Mouse (Mus musculus) intestine, embryonic 14.5 days (tissue): ENCODE results near the gene Osgin1. TPM values are rescaled to one million over a fixed set of nuclear protein-coding genes. Genes with fewer than 3 reads are reported as not detected.

ENCODE experiments used
- ATAC-seq: fragments of 200-750 bp; cut with Nextera tagmentation; replicated peaks from 2 replicates; pipeline ENCODE4 v1.8.0; 2017; ENCODE audit warnings: low read depth, moderate number of reproducible peaks, moderate TSS enrichment, moderate library complexity; ENCODE audit not compliant: low FRiP score, low TSS enrichment
- DNase-seq: peaks from one replicate; pipeline ENCODE4 v3.0.0-alpha.2; 2018; ENCODE audit warnings: low spot score
- H3K27ac ChIP-seq: fragments of 300-500 bp; sonication (generic); 2 replicates; pipeline ENCODE4 v1.5.1; 2014; ENCODE audit warnings: low read depth, mild to moderate bottlenecking, control low read depth
- H3K27me3 ChIP-seq: fragments of 300-500 bp; sonication (generic); replicated peaks from 2 replicates; pipeline ENCODE4 v1.6.1; 2014; ENCODE audit warnings: low read length, control low read depth; ENCODE audit not compliant: control insufficient read depth, insufficient read depth
- H3K36me3 ChIP-seq: fragments of 300-500 bp; sonication (generic); 2 replicates; pipeline ENCODE4 v1.6.1; 2014; ENCODE audit warnings: low read length, control low read depth; ENCODE audit not compliant: control insufficient read depth, insufficient read depth
- H3K4me1 ChIP-seq: fragments of 300-500 bp; sonication (generic); replicated peaks from 2 replicates; pipeline ENCODE4 v1.6.1; 2014; ENCODE audit warnings: low read length, control low read depth, mixed read lengths; ENCODE audit not compliant: control insufficient read depth, insufficient read depth
- H3K4me2 ChIP-seq: fragments of 300-500 bp; sonication (generic); 2 replicates; pipeline ENCODE4 v1.6.1; 2014; ENCODE audit warnings: low read length
- H3K4me3 ChIP-seq: fragments of 300-500 bp; sonication (generic); 2 replicates; pipeline ENCODE4 v1.5.1; 2014; ENCODE audit warnings: low read depth, low read length, control low read depth, mixed read lengths
- H3K9ac ChIP-seq: fragments of 300-500 bp; sonication (generic); 2 replicates; pipeline ENCODE4 v1.6.1; 2014; ENCODE audit warnings: mild to moderate bottlenecking, low read length
- H3K9me3 ChIP-seq: fragments of 300-500 bp; sonication (generic); 2 replicates; pipeline ENCODE4 v1.6.1; 2016; ENCODE audit warnings: low read length, control low read depth; ENCODE audit not compliant: control insufficient read depth
- whole genome bisulfite sequencing: fragments of 180-500 bp; shearing (Covaris S2); extraction: QIAGEN DNeasy Blood & Tissue Kit; methylation state at CpG from one replicate; pipeline ENCODE4 v1.1.7; 2014; 5-methylcytosine and 5-hydroxymethylcytosine counted together
- polyA plus RNA-seq: library from polyadenylated mRNA; unstranded; fragments of >200 nt; fragmentation: Nextera tagmentation; extraction: Ambion mirVana; gene quantifications from 2 replicates; pipeline ENCODE4 v1.2.1, GENCODE M21; 2014

Gene Osgin1
- polyA plus RNA-seq, 1 experiment from 2014 or later, result 1.5 TPM

- Histone ChIP-seq H3K4me1 (no peaks in the 10 kb centered on the region), H3K27me3 (peaks cover 11% of the 10 kb centered on the region), H3K4me3 (no peak overlapping the region), H3K4me2 (no peak overlapping the region), H3K27ac (no peak overlapping the region), H3K36me3 (no peaks in the 10 kb centered on the region), H3K9me3 (no peaks in the 10 kb centered on the region), H3K9ac (no peak overlapping the region)
- DNase-seq (no peak), ATAC-seq (no peak)
- WGBS, result 84% methylated on average over 5 of the region's 5 CpGs
Measured at GRCm38 (mm10) chr8:119452919-119453318, 19.0 kb downstream of the Osgin1 start.

- H3K9ac ChIP-seq, result no peak overlapping the region
- WGBS, result 80% methylated on average over 5 of the region's 5 CpGs
- H3K4me3 ChIP-seq, result no peak overlapping the region
- H3K9me3 ChIP-seq, result no peaks in the 10 kb centered on the region
- no peak for ATAC-seq
- no peak overlapping the region for H3K4me2 ChIP-seq
- no peak overlapping the region for H3K27ac ChIP-seq
- H3K27me3 ChIP-seq, result no peaks in the 10 kb centered on the region
- no peaks in the 10 kb centered on the region for H3K4me1 ChIP-seq
- DNase-seq, result no peak
- no peaks in the 10 kb centered on the region for H3K36me3 ChIP-seq
Measured at GRCm38 (mm10) chr8:119456045-119456444, 22.1 kb downstream of the Osgin1 start.

- no peak overlapping the region for H3K27ac ChIP-seq
- H3K27me3 ChIP-seq, result no peaks in the 10 kb centered on the region
- no peak for ATAC-seq
- H3K9ac ChIP-seq, result no peak overlapping the region
- no peaks in the 10 kb centered on the region for H3K9me3 ChIP-seq
- no peak for DNase-seq
- no peaks in the 10 kb centered on the region for H3K36me3 ChIP-seq
- WGBS, result 39% methylated on average over 16 of the region's 16 CpGs
- H3K4me2 ChIP-seq, result no peak overlapping the region
- H3K4me3 ChIP-seq, result no peak overlapping the region
- 0 out of 2 replicates have a peak, but pooled peaks cover 1% of the 10 kb centered on the region for H3K4me1 ChIP-seq
Measured at GRCm38 (mm10) chr8:119459724-119460123, 25.8 kb downstream of the Osgin1 start.

GRCm38 (mm10) chr8:119461356-119461755 lies 27.4 kb downstream of the Osgin1 start:
- 66% methylated on average over 9 of the region's 9 CpGs for WGBS
- no peaks in the 10 kb centered on the region for H3K9me3 ChIP-seq
- no peak overlapping the region for H3K4me2 ChIP-seq

GRCm38 (mm10) chr8:119463709-119464108 lies 29.8 kb downstream of the Osgin1 start:
- H3K36me3 ChIP-seq, result no peaks in the 10 kb centered on the region
- peaks cover 17% of the 10 kb centered on the region; the same call in 1 of the 2 replicates for H3K4me1 ChIP-seq
- no peaks in the 10 kb centered on the region for H3K9me3 ChIP-seq
- no peak overlapping the region for H3K4me3 ChIP-seq
- 71% methylated on average over 7 of the region's 7 CpGs for WGBS
- no peak overlapping the region for H3K4me2 ChIP-seq
- no peak overlapping the region for H3K9ac ChIP-seq
- peaks cover 9% of the 10 kb centered on the region; the same call in 1 of the 2 replicates for H3K27me3 ChIP-seq
- DNase-seq (no peak), ATAC-seq (no peak)
- H3K27ac ChIP-seq, result no peak overlapping the region

More at GRCm38 (mm10) chr8:119461356-119461755, 27.4 kb downstream of the Osgin1 start:
- H3K9ac ChIP-seq, result no peak overlapping the region
- H3K27ac ChIP-seq, result no peak overlapping the region
- H3K4me3 ChIP-seq, result no peak overlapping the region
- H3K4me1 ChIP-seq, result peaks cover 16% of the 10 kb centered on the region; the same call in 1 of the 2 replicates
- H3K36me3 ChIP-seq, result no peaks in the 10 kb centered on the region
- ATAC-seq (no peak), DNase-seq (no peak)
- peaks cover 9% of the 10 kb centered on the region; the same call in 1 of the 2 replicates for H3K27me3 ChIP-seq

GRCm38 (mm10) chr8:119466105-119466504 lies 32.2 kb downstream of the Osgin1 start:
- ATAC-seq (peak; percentile 84), DNase-seq (peak; percentile 75)
- Histone ChIP-seq H3K36me3 (no peaks in the 10 kb centered on the region), H3K4me3 (no peak overlapping the region), H3K9ac (no peak overlapping the region), H3K4me2 (peak overlapping the region; percentile 38), H3K4me1 (peaks cover 17% of the 10 kb centered on the region; the same call in 1 of the 2 replicates), H3K9me3 (no peaks in the 10 kb centered on the region), H3K27ac (no peak overlapping the region), H3K27me3 (peaks cover 9% of the 10 kb centered on the region; the same call in 1 of the 2 replicates)
- WGBS, result 2% methylated on average over 18 of the region's 18 CpGs

GRCm38 (mm10) chr8:119466794-119467193 lies 32.9 kb downstream of the Osgin1 start:
- Histone ChIP-seq H3K4me2 (no peak overlapping the region), H3K4me1 (peaks cover 17% of the 10 kb centered on the region; the same call in 1 of the 2 replicates), H3K27me3 (peaks cover 9% of the 10 kb centered on the region; the same call in 1 of the 2 replicates), H3K9me3 (no peaks in the 10 kb centered on the region), H3K36me3 (no peaks in the 10 kb centered on the region), H3K4me3 (no peak overlapping the region), H3K9ac (no peak overlapping the region), H3K27ac (no peak overlapping the region)
- DNase-seq, result no peak
- 65% methylated on average over 10 of the region's 10 CpGs for whole genome bisulfite sequencing
- no peak for ATAC-seq

- no peak for ATAC-seq
- Histone ChIP-seq H3K9ac (no peak overlapping the region), H3K4me1 (peaks cover 17% of the 10 kb centered on the region; the same call in 1 of the 2 replicates), H3K36me3 (no peaks in the 10 kb centered on the region), H3K27ac (no peak overlapping the region), H3K27me3 (peaks cover 9% of the 10 kb centered on the region; the same call in 1 of the 2 replicates), H3K4me3 (no peak overlapping the region), H3K4me2 (no peak overlapping the region), H3K9me3 (no peaks in the 10 kb centered on the region)
- no peak for DNase-seq
- 86% methylated on average over 8 of the region's 8 CpGs for WGBS
Measured at GRCm38 (mm10) chr8:119468091-119468490, 34.2 kb downstream of the Osgin1 start.

GRCm38 (mm10) chr8:119478684-119479083 lies 44.8 kb downstream of the Osgin1 start:
- H3K4me2 ChIP-seq, result no peak overlapping the region
- no peak overlapping the region for H3K9ac ChIP-seq
- no peaks in the 10 kb centered on the region for H3K4me1 ChIP-seq
- no peak for ATAC-seq
- no peaks in the 10 kb centered on the region for H3K9me3 ChIP-seq
- H3K27me3 ChIP-seq, result no peaks in the 10 kb centered on the region
- H3K27ac ChIP-seq, result no peak overlapping the region
- DNase-seq, result no peak
- H3K36me3 ChIP-seq, result no peaks in the 10 kb centered on the region
- 21% methylated on average over 5 of the region's 5 CpGs for WGBS
- H3K4me3 ChIP-seq, result no peak overlapping the region
